8 mouse cellular contexts compared by ENCODE assay signal in genomic region chr16:77328628-77329159, GRCm38 (mm10).
DNase-seq lines count a peak whose midpoint lies in the region; ATAC-seq and TF ChIP-seq lines count a peak whose summit lies in the region.

No protein-coding gene starts in this region.

- no peaks in the 10 kb centered on the region for H3K27me3 ChIP-seq in kidney, adult 2 months (replicated peaks; ENCODE audit: control insufficient read depth, insufficient read depth, low read length)
- no peaks in the 10 kb centered on the region for H3K27me3 ChIP-seq in embryonic facial prominence, embryonic 12.5 days
- no peaks in the 10 kb centered on the region for H3K27me3 ChIP-seq in hindbrain, postnatal 0 days (ENCODE audit: insufficient read depth, low read length)
- H3K27me3 ChIP-seq in midbrain, embryonic 14.5 days (ENCODE audit: control insufficient read depth, insufficient read depth, low read length), result no peaks in the 10 kb centered on the region

- peak overlapping the region; percentile 86 for H3K4me3 ChIP-seq in kidney, adult 2 months (ENCODE audit: insufficient read depth, low read depth, low read length)
- peak overlapping the region; percentile 60 for H3K4me3 ChIP-seq in embryonic facial prominence, embryonic 12.5 days
- peak overlapping the region; percentile 37 for H3K4me3 ChIP-seq in hindbrain, postnatal 0 days (ENCODE audit: low read length)
- H3K4me3 ChIP-seq in midbrain, embryonic 14.5 days (replicated peaks; ENCODE audit: low read depth, low read length), result peak overlapping the region; percentile 41

- peaks cover 4% of the 10 kb centered on the region for H3K4me1 ChIP-seq in kidney, adult 2 months (ENCODE audit: control insufficient read depth, insufficient read depth, low read length)
- H3K4me1 ChIP-seq in embryonic facial prominence, embryonic 12.5 days, result peaks cover 8% of the 10 kb centered on the region; the same call in 1 of the 2 replicates
- peaks cover 6% of the 10 kb centered on the region; the same call in 1 of the 2 replicates for H3K4me1 ChIP-seq in hindbrain, postnatal 0 days (ENCODE audit: insufficient read depth, low read length)
- H3K4me1 ChIP-seq in midbrain, embryonic 14.5 days (ENCODE audit: control insufficient read depth, insufficient read depth, low read length), result peaks cover 23% of the 10 kb centered on the region

- peak; percentile 54; the same call in 1 of the 2 replicates for ATAC-seq in embryonic facial prominence, embryonic 12.5 days (ENCODE audit: insufficient number of reproducible peaks, insufficient read depth, low FRiP score, low TSS enrichment)
- no peak; the same call in 1 of the 2 replicates for ATAC-seq in hindbrain, postnatal 0 days
- no peak for ATAC-seq in midbrain, embryonic 14.5 days (ENCODE audit: low FRiP score, low TSS enrichment)

- TF ChIP-seq POLR2A in kidney, adult 2 months (IDR thresholded peaks at IDR 0.05; ENCODE audit: low read depth, low read length), result no peak

- H3K27ac ChIP-seq in kidney, adult 2 months (ENCODE audit: insufficient read depth, low read depth, low read length), result peak overlapping the region; percentile 85
- H3K27ac ChIP-seq in embryonic facial prominence, embryonic 12.5 days, result peak overlapping the region; percentile 98
- peak overlapping the region; percentile 84 for H3K27ac ChIP-seq in hindbrain, postnatal 0 days
- H3K27ac ChIP-seq in midbrain, embryonic 14.5 days (replicated peaks; ENCODE audit: low read depth, low read length), result peak overlapping the region; percentile 90

- no peak for TF ChIP-seq CTCF in kidney, adult 2 months (conservative IDR thresholded peaks at IDR 0.05; ENCODE audit: insufficient read depth, insufficient read length, low read depth, low read length)
- no peak for TF ChIP-seq CTCF in hindbrain, postnatal 0 days (IDR thresholded peaks at IDR 0.05; ENCODE audit: low read depth)

- no peaks in the 10 kb centered on the region for H3K9me3 ChIP-seq in embryonic facial prominence, embryonic 12.5 days
- no peaks in the 10 kb centered on the region for H3K9me3 ChIP-seq in hindbrain, postnatal 0 days (ENCODE audit: low read length)
- no peaks in the 10 kb centered on the region for H3K9me3 ChIP-seq in midbrain, embryonic 14.5 days (ENCODE audit: control insufficient read depth, low read length)

- 34% methylated on average over 6 of the region's 6 CpGs for WGBS in kidney, adult 2 months
- 17% methylated on average over 6 of the region's 6 CpGs for WGBS in embryonic facial prominence, embryonic 12.5 days
- 26% methylated on average over 6 of the region's 6 CpGs for WGBS in hindbrain, postnatal 0 days
- WGBS in midbrain, embryonic 14.5 days, result 15% methylated on average over 6 of the region's 6 CpGs

- DNase-seq in kidney, adult 2 months, result no peak
- DNase-seq in kidney, postnatal 14 days, result no peak
- no peak for DNase-seq in hindbrain, postnatal 0 days (ENCODE audit: low spot score)
- DNase-seq in midbrain, embryonic 14.5 days, result no peak
- DNase-seq in right cerebral cortex, postnatal 10 days (ENCODE audit: low spot score in 2 of 2), result no peak
- no peak for DNase-seq in cerebellum, adult 11 months
- no peak for DNase-seq in adrenal gland, adult 2 months

- H3K9ac ChIP-seq in embryonic facial prominence, embryonic 12.5 days, result peak overlapping the region; percentile 61
- peak overlapping the region; percentile 53; the same call in 1 of the 2 replicates for H3K9ac ChIP-seq in hindbrain, postnatal 0 days (replicated peaks; ENCODE audit: low read length)
- peak overlapping the region; percentile 61 for H3K9ac ChIP-seq in midbrain, embryonic 14.5 days (replicated peaks; ENCODE audit: low read length)

- no peaks in the 10 kb centered on the region; the same call in 1 of the 2 replicates for H3K36me3 ChIP-seq in kidney, adult 2 months (ENCODE audit: control insufficient read depth, insufficient read depth, low read length)
- no peaks in the 10 kb centered on the region for H3K36me3 ChIP-seq in embryonic facial prominence, embryonic 12.5 days
- no peaks in the 10 kb centered on the region for H3K36me3 ChIP-seq in hindbrain, postnatal 0 days (ENCODE audit: insufficient read depth, low read length)
- no peaks in the 10 kb centered on the region for H3K36me3 ChIP-seq in midbrain, embryonic 14.5 days (ENCODE audit: control insufficient read depth, insufficient read depth, low read length)

- H3K4me2 ChIP-seq in embryonic facial prominence, embryonic 12.5 days (replicated peaks), result peak overlapping the region; percentile 57
- peak overlapping the region; percentile 64 for H3K4me2 ChIP-seq in hindbrain, postnatal 0 days (ENCODE audit: low read depth, low read length)
- H3K4me2 ChIP-seq in midbrain, embryonic 14.5 days (ENCODE audit: low read length), result peak overlapping the region; percentile 57
